11 mouse cellular contexts compared by ENCODE assay signal in the genomic region with DNA sequence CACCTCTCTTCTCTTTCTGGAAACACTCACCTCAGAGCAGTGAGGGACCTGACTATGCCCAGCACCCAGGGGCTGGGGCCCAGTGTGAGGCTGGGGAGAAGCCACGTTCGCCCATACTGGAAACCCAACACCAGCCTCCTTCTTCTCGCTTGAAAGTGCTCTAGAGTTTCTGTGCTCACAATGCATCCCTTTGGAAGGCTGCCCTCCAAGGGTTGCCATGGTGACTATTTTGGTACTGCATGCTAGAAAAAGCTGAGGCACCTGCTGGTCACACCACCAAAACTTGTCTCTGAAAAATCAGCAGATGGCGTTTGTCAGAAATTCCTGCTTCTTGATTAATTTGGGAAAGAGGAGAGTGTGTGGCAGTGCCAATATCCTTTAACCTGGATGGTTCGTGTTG.
DNase-seq lines count a peak whose midpoint lies in the region; ATAC-seq lines count a peak whose summit lies in the region.
"Had no signal": no experiment of that assay in that cellular context is flagged by ENCODE, and none has a peak within 500 bp of the region (broad histone marks: within the 10 kb centered on the region; RNA-seq: fewer than 3 reads in every experiment).

No protein-coding gene starts in this region.

- intact Hi-C loops in left cerebral cortex, postnatal 14 days (cut with DNase I), result loop anchor here (10.0 kb wide), 1 partner anchor 206 kb away; no protein-coding TSS in a partner anchor
- intact Hi-C loops in heart, postnatal 25 days (cut with DNase I), result no loop called here
- intact Hi-C loops in heart, postnatal 14 days (cut with DNase I), result no loop called here

- H3K27me3 ChIP-seq in embryonic facial prominence, embryonic 11.5 days (ENCODE audit: control insufficient read depth, insufficient read depth, low read length), result no peaks in the 10 kb centered on the region
- H3K27me3 ChIP-seq in embryonic facial prominence, embryonic 10.5 days (replicated peaks; ENCODE audit: low read depth, poor library complexity, severe bottlenecking), result no peaks in the 10 kb centered on the region
- H3K27me3 ChIP-seq: embryonic facial prominence, embryonic 12.5 days had no signal

- H3K36me3 ChIP-seq in embryonic facial prominence, embryonic 11.5 days (replicated peaks; ENCODE audit: control insufficient read depth, insufficient read depth, low read depth, low read length), result no peaks in the 10 kb centered on the region
- no peaks in the 10 kb centered on the region for H3K36me3 ChIP-seq in embryonic facial prominence, embryonic 10.5 days (replicated peaks)
- H3K36me3 ChIP-seq: embryonic facial prominence, embryonic 12.5 days had no signal

- no peak overlapping the region for H3K4me2 ChIP-seq in embryonic facial prominence, embryonic 11.5 days (ENCODE audit: low read depth, low read length)
- H3K4me2 ChIP-seq: embryonic facial prominence, embryonic 12.5 days had no signal

- WGBS in embryonic facial prominence, embryonic 11.5 days, result 59% methylated on average over 5 of the region's 5 CpGs
- WGBS in embryonic facial prominence, embryonic 10.5 days, result 56% methylated on average over 5 of the region's 5 CpGs

- no peak for ATAC-seq in embryonic facial prominence, embryonic 11.5 days (replicated peaks; ENCODE audit: insufficient number of reproducible peaks, low FRiP score, low TSS enrichment, low read depth)

- no peak overlapping the region for H3K9ac ChIP-seq in embryonic facial prominence, embryonic 11.5 days (replicated peaks; ENCODE audit: low read length)
- H3K9ac ChIP-seq: embryonic facial prominence, embryonic 12.5 days; liver, embryonic 14.5 days had no signal

- DNase-seq in embryonic facial prominence, embryonic 11.5 days (ENCODE audit: low spot score), result peak; percentile 17
- no peak for DNase-seq in embryonic facial prominence, embryonic 10.5 days (ENCODE audit: low spot score)
- DNase-seq in cerebellum, adult 18-20 months, result peak; percentile 87 to 90
- peak; percentile 72 to 73 for DNase-seq in frontal cortex, postnatal 25 days (ENCODE audit: low spot score in 2 of 2)
- peak; percentile 91 to 97 for DNase-seq in left cerebral cortex, postnatal 14 days (ENCODE audit: low spot score in 2 of 2)
- DNase-seq in thymus, postnatal 36 days, result no peak
- no peak for DNase-seq in heart, postnatal 25 days (ENCODE audit: low spot score)
- DNase-seq in heart, postnatal 14 days, result no peak
- DNase-seq: thymus, postnatal 14 days had no signal

- H3K9me3 ChIP-seq in embryonic facial prominence, embryonic 11.5 days (replicated peaks; ENCODE audit: control insufficient read depth, low read length), result no peaks in the 10 kb centered on the region
- H3K9me3 ChIP-seq in embryonic facial prominence, embryonic 10.5 days, result no peaks in the 10 kb centered on the region
- H3K9me3 ChIP-seq: embryonic facial prominence, embryonic 12.5 days had no signal

- H3K4me3 ChIP-seq in embryonic facial prominence, embryonic 11.5 days (ENCODE audit: low read depth, low read length), result no peak overlapping the region
- H3K4me3 ChIP-seq in embryonic facial prominence, embryonic 10.5 days, result no peak overlapping the region
- H3K4me3 ChIP-seq: embryonic facial prominence, embryonic 12.5 days had no signal

- no peaks in the 10 kb centered on the region; the same call in 1 of the 2 replicates for H3K4me1 ChIP-seq in embryonic facial prominence, embryonic 11.5 days (ENCODE audit: control insufficient read depth, insufficient read depth, low read length)
- peaks cover 30% of the 10 kb centered on the region for H3K4me1 ChIP-seq in embryonic facial prominence, embryonic 10.5 days

- no peak overlapping the region for H3K27ac ChIP-seq in embryonic facial prominence, embryonic 11.5 days (replicated peaks; ENCODE audit: low read depth, low read length)
- no peak overlapping the region for H3K27ac ChIP-seq in embryonic facial prominence, embryonic 10.5 days (replicated peaks)
- H3K27ac ChIP-seq: embryonic facial prominence, embryonic 12.5 days; liver, embryonic 14.5 days had no signal

Comparison
In these comparisons a context has a peak if more than half of its experiments do, and no peak if none do; other contexts are left out.
1. DNase-seq: peak in embryonic facial prominence, embryonic 11.5 days (single experiment), cerebellum, adult 18-20 months (2 of 2), frontal cortex, postnatal 25 days (2 of 2) and left cerebral cortex, postnatal 14 days (2 of 2); none in embryonic facial prominence, embryonic 10.5 days (single experiment), thymus, postnatal 36 days (0 of 2), heart, postnatal 25 days (single experiment) and heart, postnatal 14 days (0 of 2).